Mouse (Mus musculus) forebrain, embryonic 16.5 days (tissue): ENCODE data around the gene Cbfa2t3. TPM values are rescaled to one million over a fixed set of nuclear protein-coding genes. Genes with fewer than 3 reads are reported as not detected.
A peak's percentile ranks its signal among the peaks of the same experiment; 100 is the strongest.

Experiments
- ATAC-seq: fragments of 200-750 bp; cut with Nextera tagmentation; 2 replicates; pipeline ENCODE4 v1.8.0; 2017; ENCODE audit warnings: mild to moderate bottlenecking, moderate library complexity
- H3K27ac ChIP-seq: fragments of 300-500 bp; sonication (generic); 2 replicates; pipeline ENCODE4 v1.5.1; 2014; ENCODE audit warnings: low read length, control low read depth
- H3K27me3 ChIP-seq: fragments of 300-500 bp; sonication (generic); replicated peaks from 2 replicates; pipeline ENCODE4 v1.6.1; 2014; ENCODE audit warnings: low read length; ENCODE audit not compliant: control insufficient read depth, insufficient read depth
- H3K36me3 ChIP-seq: fragments of 300-500 bp; sonication (generic); 2 replicates; pipeline ENCODE4 v1.6.1; 2014; ENCODE audit not compliant: control insufficient read depth, insufficient read depth
- H3K4me1 ChIP-seq: fragments of 300-500 bp; sonication (generic); replicated peaks from 2 replicates; pipeline ENCODE4 v1.6.1; 2014; ENCODE audit warnings: low read length; ENCODE audit not compliant: control insufficient read depth, insufficient read depth
- H3K4me2 ChIP-seq: fragments of 300-500 bp; sonication (generic); 2 replicates; pipeline ENCODE4 v1.6.1; 2014; ENCODE audit warnings: mild to moderate bottlenecking, low read length, control low read depth
- H3K4me3 ChIP-seq: fragments of 300-500 bp; sonication (generic); replicated peaks from 2 replicates; pipeline ENCODE4 v1.5.1; 2014; ENCODE audit warnings: mild to moderate bottlenecking, low read length, control low read depth
- H3K9ac ChIP-seq: fragments of 300-500 bp; sonication (generic); replicated peaks from 2 replicates; pipeline ENCODE4 v1.6.1; 2014; ENCODE audit warnings: low read depth, low read length, control low read depth
- H3K9me3 ChIP-seq: fragments of 300-500 bp; sonication (generic); 2 replicates; pipeline ENCODE4 v1.6.1; 2016; ENCODE audit warnings: low read length; ENCODE audit not compliant: control insufficient read depth
- WGBS: fragments of 180-500 bp; shearing (Covaris S2); extraction: QIAGEN DNeasy Blood & Tissue Kit; methylation state at CpG from one replicate; pipeline ENCODE4 v1.1.7; 2014; 5-methylcytosine and 5-hydroxymethylcytosine counted together
- polyA plus RNA-seq: library from polyadenylated mRNA; unstranded; fragments of >200 nt; fragmentation: Nextera tagmentation; extraction: Ambion mirVana; gene quantifications from 2 replicates; pipeline ENCODE4 v1.2.1, GENCODE M21; 2015

The Cbfa2t3 gene
- polyA plus RNA-seq, 1 experiment from 2014 or later: 13.8 TPM

DNA sequence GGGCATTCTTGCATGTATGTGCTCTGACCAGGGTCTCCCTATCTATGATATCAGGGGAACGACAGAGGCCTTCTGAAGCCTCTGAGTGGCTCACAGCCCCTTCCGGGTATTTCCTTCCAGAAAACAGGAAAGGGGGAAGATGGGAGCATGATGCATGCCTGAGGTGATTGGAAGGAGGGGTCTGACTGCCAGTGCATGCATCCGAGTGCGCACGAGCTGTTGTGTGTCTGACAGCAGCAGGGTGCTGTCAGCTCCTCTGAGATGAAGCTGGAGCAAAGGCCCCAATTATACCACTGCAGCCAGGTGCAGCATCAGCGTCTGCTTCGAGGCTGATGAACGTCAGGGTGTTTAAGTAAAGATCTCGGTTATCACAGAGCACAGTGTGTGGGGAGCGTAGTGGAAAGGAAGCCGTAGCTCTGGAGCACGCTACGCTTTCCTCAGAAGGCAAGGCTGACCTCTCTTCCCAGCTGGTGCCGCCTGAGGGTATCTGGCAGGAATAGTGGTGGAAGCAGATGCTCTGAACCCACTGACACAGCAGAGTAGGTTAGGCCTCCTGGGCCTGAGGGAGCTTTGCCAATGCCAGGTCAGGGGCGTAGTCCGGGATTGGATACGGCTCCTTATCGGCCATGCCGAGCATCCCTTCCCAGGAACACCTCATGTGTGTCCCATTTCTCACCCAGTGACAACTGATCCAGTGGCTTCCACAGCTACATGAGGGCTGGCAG is 105.0 kb downstream of the Cbfa2t3 start:
- Histone ChIP-seq H3K4me3 (no peak overlapping the region), H3K9me3 (no peaks in the 10 kb centered on the region), H3K36me3 (no peaks in the 10 kb centered on the region), H3K4me2 (no peak overlapping the region), H3K4me1 (no peaks in the 10 kb centered on the region), H3K27me3 (no peaks in the 10 kb centered on the region), H3K27ac (peak overlapping the region; percentile 6), H3K9ac (no peak overlapping the region)
- peak; percentile 36; the same call in 1 of the 2 replicates for ATAC-seq
- 75% methylated on average over 19 of the region's 19 CpGs for WGBS

DNA sequence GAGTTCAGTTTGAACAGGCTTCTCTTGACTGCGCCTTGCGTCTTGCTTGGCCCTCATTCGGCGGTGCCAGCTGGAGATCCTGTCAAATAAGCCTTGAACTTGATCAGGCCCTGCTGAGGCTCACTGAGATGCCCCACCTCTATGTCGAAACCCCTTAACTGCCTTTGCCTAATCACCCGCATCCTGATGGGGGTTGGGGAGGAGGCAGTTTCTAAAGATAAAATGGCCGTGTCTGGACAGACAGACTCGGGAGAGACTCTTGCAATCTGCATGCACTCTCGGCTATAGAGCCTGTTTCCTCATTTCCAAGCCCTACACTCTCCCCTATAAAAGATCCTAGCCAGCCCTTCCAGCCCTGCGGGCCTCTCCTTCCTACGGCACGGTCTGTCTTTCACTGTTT is 105.7 kb downstream of the Cbfa2t3 start:
- ATAC-seq: no peak
- WGBS: 78% methylated on average over 12 of the region's 12 CpGs
- no peaks in the 10 kb centered on the region for H3K9me3 ChIP-seq
- no peaks in the 10 kb centered on the region for H3K36me3 ChIP-seq
- no peaks in the 10 kb centered on the region for H3K27me3 ChIP-seq
- H3K9ac ChIP-seq: no peak overlapping the region
- H3K4me2 ChIP-seq: no peak overlapping the region
- no peak overlapping the region for H3K4me3 ChIP-seq
- no peak overlapping the region for H3K27ac ChIP-seq
- no peaks in the 10 kb centered on the region for H3K4me1 ChIP-seq

- whole genome bisulfite sequencing: 81% methylated on average over 10 of the region's 10 CpGs
- Histone ChIP-seq H3K9me3 (no peaks in the 10 kb centered on the region), H3K4me3 (no peak overlapping the region), H3K4me1 (peaks cover 7% of the 10 kb centered on the region), H3K27me3 (no peaks in the 10 kb centered on the region), H3K36me3 (no peaks in the 10 kb centered on the region), H3K27ac (no peak overlapping the region), H3K4me2 (no peak overlapping the region), H3K9ac (no peak overlapping the region)
- no peak for ATAC-seq
These were observed 112.2 kb downstream of the Cbfa2t3 start for GRCm38 (mm10) chr8:122586749-122587148.

GRCm38 (mm10) chr8:122586171-122586570 is 112.7 kb downstream of the Cbfa2t3 start:
- Histone ChIP-seq H3K4me2 (no peak overlapping the region), H3K4me3 (no peak overlapping the region), H3K27me3 (no peaks in the 10 kb centered on the region), H3K4me1 (peaks cover 7% of the 10 kb centered on the region), H3K9ac (no peak overlapping the region), H3K9me3 (no peaks in the 10 kb centered on the region), H3K27ac (no peak overlapping the region), H3K36me3 (no peaks in the 10 kb centered on the region)
- peak; percentile 57; the same call in 1 of the 2 replicates for ATAC-seq
- 25% methylated on average over 7 of the region's 7 CpGs for WGBS

DNA sequence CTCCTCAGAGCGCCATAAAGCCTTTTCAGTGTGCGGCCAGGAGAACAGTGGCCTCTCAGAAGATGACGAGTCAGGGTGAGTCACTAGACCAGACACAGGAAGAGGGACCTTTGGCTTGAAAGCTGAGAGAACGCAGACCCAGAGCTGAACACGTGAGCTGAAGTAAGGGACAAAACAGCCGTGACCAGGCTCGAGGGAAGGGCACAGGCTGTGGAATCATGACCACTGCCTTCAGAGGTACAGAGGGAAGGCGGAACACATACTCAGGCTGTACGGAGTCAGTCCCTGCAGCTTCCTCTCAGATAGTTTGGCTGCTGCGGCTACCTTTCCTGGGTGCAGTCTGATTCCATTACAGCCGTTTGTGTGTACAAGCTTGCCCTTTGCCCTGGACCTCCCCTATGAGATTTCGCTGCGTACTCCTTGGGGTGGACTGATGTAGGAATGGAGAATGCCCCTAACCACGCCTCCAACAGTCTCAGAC is 113.5 kb downstream of the Cbfa2t3 start:
- WGBS: 81% methylated on average over 14 of the region's 14 CpGs
- Histone ChIP-seq H3K4me3 (no peak overlapping the region), H3K4me2 (no peak overlapping the region), H3K9me3 (no peaks in the 10 kb centered on the region), H3K36me3 (no peaks in the 10 kb centered on the region), H3K9ac (no peak overlapping the region), H3K27me3 (no peaks in the 10 kb centered on the region), H3K4me1 (peaks cover 7% of the 10 kb centered on the region), H3K27ac (no peak overlapping the region)
- ATAC-seq: no peak

DNA sequence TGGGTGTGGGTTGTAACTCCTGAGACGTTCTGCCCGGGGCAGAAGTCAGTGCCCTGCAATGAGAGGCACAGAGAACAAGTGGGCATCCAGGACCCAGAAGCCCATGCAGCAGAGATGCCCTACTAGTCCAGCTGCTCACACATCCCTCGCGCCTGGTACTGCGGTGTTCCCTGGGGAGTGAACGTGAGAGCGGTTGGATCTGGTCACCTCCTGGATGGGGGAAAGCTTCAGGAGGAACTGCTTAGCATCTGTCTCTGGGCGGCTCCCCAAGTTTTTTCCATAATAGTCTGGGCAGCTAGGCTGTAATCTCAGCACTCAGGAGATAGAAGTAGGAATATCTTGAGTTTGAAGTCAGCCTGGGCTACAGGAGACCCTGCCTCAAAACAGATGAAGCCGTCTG is 113.9 kb downstream of the Cbfa2t3 start:
- Histone ChIP-seq H3K9me3 (no peaks in the 10 kb centered on the region), H3K4me1 (peaks cover 7% of the 10 kb centered on the region), H3K9ac (no peak overlapping the region), H3K27me3 (no peaks in the 10 kb centered on the region), H3K4me2 (no peak overlapping the region), H3K4me3 (no peak overlapping the region), H3K36me3 (no peaks in the 10 kb centered on the region), H3K27ac (no peak overlapping the region)
- WGBS: 83% methylated on average over 9 of the region's 9 CpGs
- no peak for ATAC-seq

- no peak for ATAC-seq
These were observed 118.0 kb downstream of the Cbfa2t3 start for GRCm38 (mm10) chr8:122580926-122581325.

DNA sequence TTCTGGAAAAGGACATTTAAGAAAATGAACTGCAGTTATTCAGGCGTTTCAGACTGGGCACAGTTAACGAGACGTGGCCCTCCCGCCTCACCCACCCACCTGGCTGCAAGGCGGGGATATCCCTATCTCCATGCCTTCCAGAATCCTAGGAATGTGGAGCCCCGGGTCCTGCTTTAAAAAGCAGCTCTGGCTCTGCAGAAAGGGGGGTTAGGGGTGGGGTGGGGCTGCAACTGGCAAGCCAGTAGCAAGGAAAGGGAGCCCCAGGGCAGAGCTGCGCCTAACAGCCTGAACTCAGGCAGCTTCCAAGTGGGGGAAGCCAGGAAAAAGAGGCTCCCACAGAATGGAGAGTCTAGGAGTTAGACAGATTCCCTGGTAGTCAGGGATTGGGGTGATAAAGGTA is 119.7 kb downstream of the Cbfa2t3 start:
- H3K27me3 ChIP-seq: no peaks in the 10 kb centered on the region
- no peak for ATAC-seq
- peaks cover 17% of the 10 kb centered on the region for H3K4me1 ChIP-seq
- no peak overlapping the region for H3K27ac ChIP-seq
- 19% methylated on average over 7 of the region's 7 CpGs for WGBS
- no peak overlapping the region for H3K9ac ChIP-seq
- no peaks in the 10 kb centered on the region for H3K36me3 ChIP-seq
- no peaks in the 10 kb centered on the region for H3K9me3 ChIP-seq
- no peak overlapping the region for H3K4me3 ChIP-seq
- no peak overlapping the region for H3K4me2 ChIP-seq

More at GRCm38 (mm10) chr8:122580926-122581325, 118.0 kb downstream of the Cbfa2t3 start:
- Histone ChIP-seq H3K27ac (no peak overlapping the region), H3K36me3 (no peaks in the 10 kb centered on the region), H3K27me3 (no peaks in the 10 kb centered on the region), H3K9ac (no peak overlapping the region), H3K9me3 (no peaks in the 10 kb centered on the region), H3K4me1 (peaks cover 11% of the 10 kb centered on the region), H3K4me3 (no peak overlapping the region), H3K4me2 (no peak overlapping the region)
- 81% methylated on average over 15 of the region's 15 CpGs for WGBS

GRCm38 (mm10) chr8:122577116-122577515 is 121.8 kb downstream of the Cbfa2t3 start:
- Histone ChIP-seq H3K9ac (peak overlapping the region; percentile 74), H3K4me1 (peaks cover 19% of the 10 kb centered on the region), H3K9me3 (no peaks in the 10 kb centered on the region), H3K4me3 (peak overlapping the region; percentile 71), H3K27ac (no peak overlapping the region), H3K36me3 (no peaks in the 10 kb centered on the region), H3K27me3 (no peaks in the 10 kb centered on the region), H3K4me2 (peak overlapping the region; percentile 69)
- WGBS: 39% methylated on average over 10 of the region's 10 CpGs
- peak; percentile 34 for ATAC-seq
